Mouse (Mus musculus) liver, adult 2 months (tissue): ENCODE data around the gene Pla2g15. TPM values are rescaled to one million over a fixed set of nuclear protein-coding genes. Genes with fewer than 3 reads are reported as not detected.

Experiments
- DNase-seq: peaks from one replicate; pipeline ENCODE4 v3.0.0-alpha.2; 2011; ENCODE audit warnings: low read depth, low spot score; ENCODE audit errors: extremely low read depth
- H3K27ac ChIP-seq: fragments of 200-500 bp; replicated peaks from 2 replicates; pipeline ENCODE4 v1.5.1; 2012; ENCODE audit warnings: low read depth, mild to moderate bottlenecking, control low read depth, inconsistent platforms, low read length; ENCODE audit not compliant: insufficient read depth
- H3K27me3 ChIP-seq: fragments of 200-500 bp; 2 replicates; pipeline ENCODE4 v1.6.1; 2012; ENCODE audit warnings: mild to moderate bottlenecking, moderate library complexity, low read length, inconsistent platforms; ENCODE audit not compliant: control insufficient read depth, insufficient read depth
- H3K36me3 ChIP-seq: fragments of 200-500 bp; 2 replicates; pipeline ENCODE4 v1.6.1; 2012; ENCODE audit warnings: low read length, inconsistent platforms; ENCODE audit not compliant: control insufficient read depth, insufficient read depth
- H3K4me1 ChIP-seq: fragments of 200-500 bp; 2 replicates; pipeline ENCODE4 v1.6.1; 2011; ENCODE audit warnings: low read length; ENCODE audit not compliant: control insufficient read depth, insufficient read depth
- H3K4me3 ChIP-seq: fragments of 200-500 bp; 2 replicates; pipeline ENCODE4 v1.5.1; 2011; ENCODE audit warnings: low read depth, mild to moderate bottlenecking, control low read depth, low read length, moderate library complexity; ENCODE audit not compliant: insufficient read depth
- H3K79me2 ChIP-seq: fragments of 200-500 bp; 2 replicates; pipeline ENCODE4 v1.6.1; 2012; ENCODE audit warnings: inconsistent platforms, mild to moderate bottlenecking, low read length, moderate library complexity; ENCODE audit not compliant: control insufficient read depth, insufficient read depth
- H3K9ac ChIP-seq: fragments of 200-500 bp; 2 replicates; pipeline ENCODE4 v1.6.1; 2012; ENCODE audit warnings: low read depth, mild to moderate bottlenecking, control low read depth, inconsistent platforms, low read length
- CTCF ChIP-seq: fragments of 200-500 bp; IDR thresholded peaks from 2 replicates; pipeline ENCODE4 v1.5.1; 2011; ENCODE audit warnings: low read depth, low read length, control low read depth
- POLR2A ChIP-seq: fragments of 200-500 bp; IDR thresholded peaks from 2 replicates; pipeline ENCODE4 v1.6.1; 2011; ENCODE audit warnings: low read length, control low read depth; ENCODE audit not compliant: insufficient read depth; ENCODE audit errors: extremely low read depth
- WGBS: fragments of 180-500 bp; shearing (Covaris S2); methylation state at CpG from one replicate; pipeline ENCODE4 v1.1.7; 2018; 5-methylcytosine and 5-hydroxymethylcytosine counted together
- polyA plus RNA-seq: library from polyadenylated mRNA; depleted of rRNA; stranded (reverse); fragments of >200 nt; gene quantifications from 2 replicates; pipeline ENCODE4 v1.2.3, GENCODE M21; 2012
- total RNA-seq: library from RNA; depleted of rRNA; stranded (reverse); fragments of >200 nt; gene quantifications from 2 replicates; pipeline ENCODE4 v1.2.3, GENCODE M21; 2014

The Pla2g15 gene
- total and polyA plus RNA-seq, 2 experiments: 8.7 to 12.5 TPM

GRCm38 (mm10) chr8:106140191-106140590 lies 10.0 kb upstream of the Pla2g15 start:
- no peak for TF ChIP-seq CTCF
- TF ChIP-seq POLR2A: no peak
- H3K36me3 ChIP-seq: no peaks in the 10 kb centered on the region
- H3K79me2 ChIP-seq: no peaks in the 10 kb centered on the region; the same call in 1 of the 2 replicates
- H3K4me1 ChIP-seq: peaks cover 4% of the 10 kb centered on the region; the same call in 1 of the 2 replicates
- no peak overlapping the region for H3K27ac ChIP-seq
- H3K4me3 ChIP-seq: no peak overlapping the region
- WGBS: 43% methylated on average over 5 of the region's 5 CpGs
- no peak overlapping the region for H3K9ac ChIP-seq
- no peaks in the 10 kb centered on the region for H3K27me3 ChIP-seq
- no peak for DNase-seq

DNA sequence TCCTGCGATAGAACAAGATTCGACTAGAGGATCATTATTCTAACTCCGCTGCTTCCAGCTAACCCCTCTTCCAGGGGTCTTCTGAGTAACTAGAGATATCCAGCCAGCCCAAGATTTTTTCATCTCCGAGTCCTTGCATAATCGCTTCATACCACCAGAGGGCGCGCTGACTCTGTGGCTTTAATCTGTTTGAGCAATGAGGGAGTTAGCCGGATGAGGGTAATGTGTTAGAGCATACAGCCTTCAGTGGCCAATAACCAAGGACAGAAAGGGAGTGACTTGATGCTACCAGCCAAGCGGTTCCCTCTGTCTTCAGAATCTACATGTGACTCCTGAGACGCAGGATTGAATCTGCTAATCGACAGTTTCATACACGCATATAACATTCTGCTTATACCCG lies 9.4 kb upstream of the Pla2g15 start:
- peak; percentile 70 for DNase-seq
- peak; percentile 74 for TF ChIP-seq CTCF
- no peak for TF ChIP-seq POLR2A

DNA sequence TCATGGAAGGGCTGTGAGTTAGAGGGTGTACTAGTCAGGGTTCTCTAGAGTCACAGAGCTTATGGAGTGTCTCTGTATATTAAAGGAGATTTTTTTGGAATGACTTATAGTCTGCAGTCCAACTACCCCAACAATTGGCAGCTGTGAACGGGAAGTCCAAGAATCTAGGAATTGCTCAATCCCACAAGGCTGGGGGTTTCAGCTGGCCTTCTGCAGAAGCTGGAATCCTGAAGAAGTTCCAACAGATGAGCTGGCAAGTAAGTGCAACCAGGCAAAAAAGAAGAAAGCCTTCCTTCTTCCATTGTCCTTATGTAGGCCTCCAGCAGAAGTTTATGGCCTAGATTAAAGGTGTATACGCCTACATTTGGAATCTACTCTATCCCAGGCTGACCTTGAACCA lies 4.9 kb upstream of the Pla2g15 start:
- no peak for TF ChIP-seq POLR2A
- TF ChIP-seq CTCF: no peak

More for the DNA sequence above, 9.4 kb upstream of the Pla2g15 start:
- 10% methylated on average over 13 of the region's 13 CpGs for WGBS
- Histone ChIP-seq H3K27ac (no peak overlapping the region), H3K27me3 (no peaks in the 10 kb centered on the region), H3K4me3 (no peak overlapping the region), H3K36me3 (no peaks in the 10 kb centered on the region), H3K4me1 (peaks cover 4% of the 10 kb centered on the region; the same call in 1 of the 2 replicates), H3K79me2 (no peaks in the 10 kb centered on the region; the same call in 1 of the 2 replicates), H3K9ac (no peak overlapping the region)

DNA sequence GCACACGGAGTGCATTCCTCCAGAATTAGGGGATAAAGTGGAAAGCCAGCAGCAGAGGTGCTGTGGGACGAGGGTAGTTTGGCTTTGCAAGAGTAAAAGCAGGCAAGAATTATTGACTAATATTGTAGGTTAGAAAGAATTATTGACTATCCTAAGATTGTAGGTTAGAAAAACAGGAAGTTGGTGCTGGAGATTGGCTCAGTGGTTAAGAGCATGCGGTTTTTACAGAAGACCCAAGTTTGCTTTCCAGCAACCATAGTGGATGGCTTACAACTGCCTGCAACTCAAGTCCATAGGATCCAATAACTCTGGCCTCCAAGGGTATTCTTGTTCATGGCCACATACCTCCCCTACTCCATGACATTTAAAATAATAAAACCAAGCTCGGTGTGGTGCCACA lies 4.2 kb upstream of the Pla2g15 start:
- no peaks in the 10 kb centered on the region for H3K79me2 ChIP-seq
- H3K27ac ChIP-seq: no peak overlapping the region
- no peak for TF ChIP-seq CTCF
- no peak for TF ChIP-seq POLR2A
- peaks cover 13% of the 10 kb centered on the region for H3K4me1 ChIP-seq
- 94% methylated on average over 4 of the region's 4 CpGs for whole genome bisulfite sequencing
- H3K27me3 ChIP-seq: no peaks in the 10 kb centered on the region
- DNase-seq: no peak
- H3K9ac ChIP-seq: no peak overlapping the region
- H3K36me3 ChIP-seq: no peaks in the 10 kb centered on the region
- H3K4me3 ChIP-seq: no peak overlapping the region

More for the DNA sequence above, 4.9 kb upstream of the Pla2g15 start:
- no peak overlapping the region for H3K27ac ChIP-seq
- no peak for DNase-seq
- H3K36me3 ChIP-seq: no peaks in the 10 kb centered on the region
- no peak overlapping the region for H3K9ac ChIP-seq
- WGBS: 54% methylated on average over 2 of the region's 2 CpGs
- H3K27me3 ChIP-seq: no peaks in the 10 kb centered on the region
- H3K4me1 ChIP-seq: peaks cover 9% of the 10 kb centered on the region
- H3K79me2 ChIP-seq: no peaks in the 10 kb centered on the region
- no peak overlapping the region for H3K4me3 ChIP-seq

DNA sequence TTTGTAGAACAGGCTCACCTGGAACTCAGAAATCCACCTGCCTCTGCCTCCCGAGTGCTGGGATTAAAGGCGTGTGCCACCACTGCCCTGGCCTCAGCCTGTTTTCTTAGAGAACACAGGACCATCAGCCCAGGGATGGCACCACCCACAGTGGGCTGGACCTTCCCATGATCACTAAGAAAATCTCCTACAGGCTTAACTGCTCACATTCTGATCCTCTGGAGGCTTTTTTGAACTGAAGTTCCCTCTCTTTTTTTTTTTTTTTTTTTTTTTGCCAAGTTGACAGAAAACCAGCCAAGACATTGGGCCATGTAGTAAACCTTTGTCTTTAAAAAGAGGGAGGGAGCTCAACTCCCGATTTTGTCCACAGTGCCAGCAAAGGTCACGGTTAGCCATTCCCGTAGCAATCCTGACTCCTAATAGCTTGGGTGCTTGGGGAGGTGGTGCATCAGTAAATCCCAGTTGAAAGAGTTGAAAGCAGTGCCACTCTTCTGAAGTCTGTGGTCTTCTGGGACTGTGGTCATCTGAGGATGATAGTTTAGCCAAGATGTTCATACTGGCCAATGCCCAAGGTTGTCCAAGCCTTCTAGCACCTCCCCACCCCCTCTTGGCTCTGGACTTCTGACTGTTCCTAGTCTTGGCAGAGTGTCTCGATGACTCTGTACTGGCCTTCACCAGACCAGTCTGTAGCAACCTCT lies 2.2 kb upstream of the Pla2g15 start:
- Histone ChIP-seq H3K36me3 (no peaks in the 10 kb centered on the region), H3K9ac (no peak overlapping the region), H3K4me1 (peaks cover 13% of the 10 kb centered on the region), H3K4me3 (no peak overlapping the region), H3K79me2 (no peaks in the 10 kb centered on the region), H3K27ac (peak overlapping the region; percentile 87), H3K27me3 (no peaks in the 10 kb centered on the region)
- WGBS: 24% methylated on average over 6 of the region's 6 CpGs
- TF ChIP-seq CTCF (no peak), POLR2A (no peak)
- peak; percentile 95 for DNase-seq

GRCm38 (mm10) chr8:106149025-106149424 lies 1.2 kb upstream of the Pla2g15 start:
- no peak for DNase-seq

More at GRCm38 (mm10) chr8:106149025-106149424, 1.2 kb upstream of the Pla2g15 start:
- TF ChIP-seq POLR2A: no peak
- no peak for TF ChIP-seq CTCF
- H3K79me2 ChIP-seq: no peaks in the 10 kb centered on the region
- peaks cover 13% of the 10 kb centered on the region for H3K4me1 ChIP-seq
- 87% methylated on average over 6 of the region's 6 CpGs for WGBS
- no peak overlapping the region for H3K4me3 ChIP-seq
- H3K27me3 ChIP-seq: no peaks in the 10 kb centered on the region
- peak overlapping the region; percentile 87 for H3K27ac ChIP-seq
- no peaks in the 10 kb centered on the region for H3K36me3 ChIP-seq
- H3K9ac ChIP-seq: no peak overlapping the region
